Mouse (Mus musculus) embryonic facial prominence, embryonic 13.5 days (tissue): Measurements from ENCODE around the gene Hspa1l. TPM values are rescaled to one million over a fixed set of nuclear protein-coding genes. Genes with fewer than 3 reads are reported as not detected.
"Not testable (repeated sequence)": the region's sequence is repeated elsewhere in the genome, so short reads cannot be mapped to it uniquely, and the experiment has no call there.

Source experiments
- ATAC-seq: fragments of 200-750 bp; cut with Nextera tagmentation; 2 replicates; pipeline ENCODE4 v1.8.0; 2017; ENCODE audit warnings: low read depth; ENCODE audit not compliant: insufficient number of reproducible peaks, insufficient read depth, low FRiP score, low TSS enrichment
- H3K27ac ChIP-seq: fragments of 300-500 bp; sonication (generic); 2 replicates; pipeline ENCODE4 v1.5.1; 2015; ENCODE audit warnings: moderate library complexity, mild to moderate bottlenecking, inconsistent platforms
- H3K27me3 ChIP-seq: fragments of 300-500 bp; sonication (generic); 2 replicates; pipeline ENCODE4 v1.6.1; 2015; ENCODE audit warnings: mild to moderate bottlenecking, inconsistent platforms
- H3K36me3 ChIP-seq: fragments of 300-500 bp; sonication (generic); 2 replicates; pipeline ENCODE4 v1.6.1; 2015; ENCODE audit warnings: mild to moderate bottlenecking, inconsistent platforms
- H3K4me1 ChIP-seq: fragments of 300-500 bp; sonication (generic); 2 replicates; pipeline ENCODE4 v1.6.1; 2015; ENCODE audit warnings: inconsistent platforms
- H3K4me2 ChIP-seq: fragments of 300-500 bp; sonication (generic); 2 replicates; pipeline ENCODE4 v1.6.1; 2015; ENCODE audit warnings: moderate library complexity, mild to moderate bottlenecking, inconsistent platforms
- H3K4me3 ChIP-seq: fragments of 300-500 bp; sonication (generic); 2 replicates; pipeline ENCODE4 v1.5.1; 2015; ENCODE audit warnings: mild to moderate bottlenecking, inconsistent platforms
- H3K9ac ChIP-seq: fragments of 300-500 bp; sonication (generic); 2 replicates; pipeline ENCODE4 v1.6.1; 2015; ENCODE audit warnings: mild to moderate bottlenecking, inconsistent platforms
- H3K9me3 ChIP-seq: fragments of 300-500 bp; sonication (generic); 2 replicates; pipeline ENCODE4 v1.6.1; 2016; ENCODE audit warnings: inconsistent platforms
- WGBS: fragments of 180-500 bp; shearing (Covaris S2); methylation state at CpG from one replicate; pipeline ENCODE4 v1.1.7; 2015; ENCODE audit warnings: mixed read lengths; 5-methylcytosine and 5-hydroxymethylcytosine counted together
- polyA plus RNA-seq: library from polyadenylated mRNA; unstranded; fragments of >200 nt; fragmentation: Nextera tagmentation; extraction: Ambion mirVana; gene quantifications from 2 replicates; pipeline ENCODE4 v1.2.1, GENCODE M21; 2015

Hspa1l gene
- polyA plus RNA-seq, 1 experiment from 2014 or later: 0.77 TPM

DNA sequence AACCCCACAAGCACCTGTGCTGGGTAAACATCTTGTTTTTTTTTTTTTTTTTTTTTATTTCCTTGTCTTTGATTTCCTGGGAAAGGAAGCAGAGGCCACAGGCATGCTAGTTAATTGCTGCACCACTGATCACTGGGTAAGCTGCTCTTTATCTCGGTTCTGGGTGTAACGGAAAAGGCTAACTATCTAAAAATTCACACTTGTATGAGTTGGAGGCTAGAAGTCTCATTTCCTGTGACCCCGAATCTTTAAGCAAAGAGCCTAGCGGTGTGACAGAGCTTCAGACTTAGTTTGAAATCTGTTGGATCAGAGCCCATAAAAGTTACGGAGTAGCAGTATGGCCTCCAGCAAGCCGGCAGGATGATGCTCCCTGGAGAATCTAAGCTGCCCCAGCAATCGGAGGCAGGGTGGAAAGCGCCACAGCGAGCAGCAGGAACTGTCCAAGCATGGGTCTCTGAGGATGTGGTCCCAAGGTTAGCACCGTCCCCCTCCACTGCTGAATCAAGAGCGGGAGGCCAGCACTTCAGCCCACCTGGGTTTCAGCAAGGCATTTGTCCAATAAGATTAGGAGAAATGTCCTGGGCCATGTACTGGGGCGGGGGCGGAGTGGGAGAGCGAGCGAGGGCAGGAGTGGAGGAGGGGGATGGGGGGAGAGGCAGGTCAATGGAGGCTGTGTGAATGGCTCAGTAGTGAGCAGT, 31.0 kb upstream of the Hspa1l start:
- no peak for ATAC-seq
- Histone ChIP-seq H3K4me1 (peaks cover 6% of the 10 kb centered on the region), H3K4me3 (peak overlapping the region; percentile 30), H3K27me3 (no peaks in the 10 kb centered on the region), H3K27ac (no peak overlapping the region), H3K9me3 (no peaks in the 10 kb centered on the region), H3K4me2 (peak overlapping the region; percentile 52), H3K9ac (peak overlapping the region; percentile 65), H3K36me3 (no peaks in the 10 kb centered on the region)
- 6% methylated on average over 15 of the region's 15 CpGs for WGBS

DNA sequence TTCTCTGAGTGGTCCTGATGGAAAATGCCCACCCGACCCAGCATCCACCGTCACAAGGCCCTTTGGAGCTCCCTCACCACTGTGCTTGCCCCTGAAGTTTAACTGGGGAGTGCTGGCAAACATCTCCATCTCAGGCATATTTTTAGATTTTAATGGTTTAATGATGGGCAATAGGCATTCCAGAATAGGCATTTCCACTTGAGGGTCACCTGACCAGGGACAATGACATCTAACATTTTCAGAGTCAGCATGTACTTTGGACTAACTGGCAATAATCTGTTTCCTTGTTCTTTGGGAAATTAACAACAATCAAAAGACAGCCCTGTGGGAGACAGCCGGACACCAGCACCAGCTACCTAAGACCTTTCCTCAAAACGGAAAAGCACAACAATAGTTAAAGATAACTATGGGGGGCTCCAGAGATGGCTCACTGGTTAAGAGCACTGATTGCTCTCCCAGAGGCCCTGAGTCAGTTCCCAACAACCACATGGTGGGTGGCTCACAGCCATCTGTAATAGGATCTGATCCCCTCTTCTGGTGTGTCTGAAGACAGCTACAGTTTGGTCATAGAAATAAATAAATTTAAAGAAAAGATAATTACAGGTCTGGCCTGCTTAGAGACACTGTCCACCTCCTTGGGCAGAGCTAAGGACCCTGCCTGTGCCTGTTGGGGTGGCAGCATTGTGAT, 29.2 kb upstream of the Hspa1l start:
- Histone ChIP-seq H3K27me3 (no peaks in the 10 kb centered on the region), H3K36me3 (no peaks in the 10 kb centered on the region), H3K4me3 (no peak overlapping the region), H3K4me1 (peaks cover 6% of the 10 kb centered on the region), H3K9me3 (no peaks in the 10 kb centered on the region), H3K4me2 (no peak overlapping the region), H3K9ac (no peak overlapping the region), H3K27ac (no peak overlapping the region)
- no peak for ATAC-seq
- 83% methylated on average over 4 of the region's 4 CpGs for WGBS

DNA sequence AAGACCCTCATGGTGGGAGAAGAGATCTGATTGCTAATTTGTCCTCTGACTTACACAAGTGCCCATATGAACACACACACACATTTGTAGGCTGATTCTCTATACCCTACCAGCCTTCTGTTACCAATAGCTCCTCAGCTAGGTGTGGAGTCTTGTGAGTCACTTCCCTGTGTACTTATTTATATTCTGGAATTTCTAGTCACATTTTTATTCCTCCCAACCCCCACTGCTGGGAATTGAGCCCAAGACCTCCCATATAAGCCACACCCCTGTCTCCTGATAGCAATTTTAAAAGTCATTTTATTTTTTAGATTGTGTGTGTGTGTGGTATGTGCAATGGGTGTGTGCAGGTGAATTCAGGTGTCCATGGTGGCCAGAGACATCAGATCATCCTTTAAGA, 28.1 kb upstream of the Hspa1l start:
- no peak overlapping the region for H3K27ac ChIP-seq
- H3K27me3 ChIP-seq: no peaks in the 10 kb centered on the region
- no peak for ATAC-seq
- H3K9ac ChIP-seq: no peak overlapping the region
- H3K9me3 ChIP-seq: no peaks in the 10 kb centered on the region
- no peak overlapping the region for H3K4me2 ChIP-seq
- H3K4me1 ChIP-seq: peaks cover 6% of the 10 kb centered on the region
- H3K36me3 ChIP-seq: peaks cover under 1% of the 10 kb centered on the region
- no peak overlapping the region for H3K4me3 ChIP-seq

DNA sequence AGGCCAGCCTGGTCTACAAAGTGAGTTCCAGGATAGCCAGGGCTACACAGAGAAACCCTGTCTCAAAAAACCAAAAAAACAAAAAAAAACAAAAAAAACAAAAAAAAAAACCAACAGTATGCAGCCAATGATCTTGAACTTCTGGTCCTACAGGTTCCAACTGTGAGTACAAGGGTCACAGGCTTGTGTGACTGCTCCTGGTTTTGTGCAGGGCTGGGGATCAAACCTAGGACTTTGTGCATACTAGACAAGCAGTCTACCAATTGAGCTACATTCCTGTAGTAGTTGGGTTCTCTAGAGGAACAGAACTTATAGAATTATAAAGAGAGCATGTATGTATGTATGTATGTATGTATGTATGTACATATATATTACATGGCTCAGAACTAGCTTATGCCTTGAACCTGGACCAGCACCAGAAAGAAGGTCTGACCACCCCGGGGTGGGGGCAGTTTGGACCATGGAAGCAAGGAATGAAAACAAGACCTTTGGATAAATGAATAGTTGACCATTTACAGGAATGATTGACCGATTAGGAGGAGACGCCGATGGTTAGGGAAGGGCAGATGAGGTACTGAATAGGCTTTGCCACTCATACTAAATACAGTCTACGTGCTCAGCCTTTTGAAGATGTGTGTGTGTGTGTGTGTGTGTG, 25.9 kb upstream of the Hspa1l start:
- H3K4me1 ChIP-seq: peaks cover 13% of the 10 kb centered on the region
- H3K9ac ChIP-seq: no peak overlapping the region
- no peaks in the 10 kb centered on the region for H3K9me3 ChIP-seq
- H3K36me3 ChIP-seq: peaks cover 20% of the 10 kb centered on the region
- no peak overlapping the region for H3K4me2 ChIP-seq
- H3K27me3 ChIP-seq: no peaks in the 10 kb centered on the region
- H3K27ac ChIP-seq: no peak overlapping the region
- no peak for ATAC-seq
- WGBS: 94% methylated on average over 5 of the region's 5 CpGs
- no peak overlapping the region for H3K4me3 ChIP-seq

DNA sequence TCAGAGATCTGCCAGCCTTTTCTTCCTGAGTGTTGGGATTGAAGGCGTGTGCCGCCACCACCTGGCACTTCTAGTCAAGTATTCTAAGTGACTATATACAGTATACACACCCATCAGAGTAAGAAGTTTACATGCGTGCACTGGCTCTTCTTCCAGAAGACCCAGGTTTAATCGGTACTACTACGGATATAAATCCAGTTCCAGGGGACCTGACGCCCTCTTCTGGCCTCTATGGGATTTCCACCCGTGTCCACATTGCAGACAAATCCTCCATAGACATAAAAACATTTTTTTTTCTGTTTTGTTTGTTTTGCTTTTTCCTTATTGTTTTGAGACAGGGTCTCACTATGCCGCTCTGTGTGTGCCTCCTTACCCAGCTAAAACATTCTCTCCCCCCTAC, 24.9 kb upstream of the Hspa1l start:
- no peak overlapping the region for H3K9ac ChIP-seq
- H3K4me3 ChIP-seq: no peak overlapping the region
- peaks cover 10% of the 10 kb centered on the region for H3K4me1 ChIP-seq
- H3K27me3 ChIP-seq: no peaks in the 10 kb centered on the region
- H3K36me3 ChIP-seq: peaks cover 20% of the 10 kb centered on the region
- ATAC-seq: no peak
- no peaks in the 10 kb centered on the region for H3K9me3 ChIP-seq
- H3K27ac ChIP-seq: no peak overlapping the region
- no peak overlapping the region for H3K4me2 ChIP-seq
- 27% methylated on average over 8 of the region's 8 CpGs for WGBS

DNA sequence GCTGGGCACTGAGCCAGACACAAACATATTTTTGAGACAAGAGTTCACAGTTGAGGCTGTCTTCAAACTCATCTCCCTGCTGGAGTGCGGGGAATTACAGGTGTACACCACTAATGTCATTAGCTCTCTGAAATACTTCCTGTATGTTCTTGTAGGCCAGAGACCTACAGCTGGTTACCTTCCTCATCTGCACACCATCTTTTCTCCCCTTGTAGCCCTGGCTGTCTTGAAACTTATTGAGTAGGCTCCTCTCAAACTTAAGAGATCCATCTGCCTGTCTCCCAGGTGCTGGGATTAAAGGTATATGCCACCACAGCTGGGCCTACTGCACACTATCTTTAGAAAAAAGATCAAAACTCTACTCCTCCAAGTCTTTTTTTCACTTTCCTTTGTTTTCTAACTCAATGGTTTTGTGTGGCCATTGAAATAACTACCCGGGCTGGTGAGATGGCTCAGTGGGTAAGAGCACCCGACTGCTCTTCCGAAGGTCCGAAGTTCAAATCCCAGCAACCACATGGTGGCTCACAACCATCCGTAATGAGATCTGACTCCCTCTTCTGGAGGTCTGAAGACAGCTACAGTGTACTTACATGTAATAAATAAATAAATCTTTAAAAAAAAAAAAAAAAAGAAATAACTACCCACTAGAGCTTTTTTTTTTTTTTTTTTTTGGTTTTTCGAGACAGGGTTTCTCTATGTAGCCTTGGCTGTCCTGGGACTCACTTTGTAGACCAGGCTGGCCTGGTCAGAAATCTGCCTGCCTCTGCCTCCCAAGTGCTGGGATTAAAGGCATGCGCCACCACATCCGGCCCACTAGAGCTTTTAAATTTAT, 23.6 kb upstream of the Hspa1l start:
- not testable (repeated sequence) for H3K4me3 ChIP-seq

DNA sequence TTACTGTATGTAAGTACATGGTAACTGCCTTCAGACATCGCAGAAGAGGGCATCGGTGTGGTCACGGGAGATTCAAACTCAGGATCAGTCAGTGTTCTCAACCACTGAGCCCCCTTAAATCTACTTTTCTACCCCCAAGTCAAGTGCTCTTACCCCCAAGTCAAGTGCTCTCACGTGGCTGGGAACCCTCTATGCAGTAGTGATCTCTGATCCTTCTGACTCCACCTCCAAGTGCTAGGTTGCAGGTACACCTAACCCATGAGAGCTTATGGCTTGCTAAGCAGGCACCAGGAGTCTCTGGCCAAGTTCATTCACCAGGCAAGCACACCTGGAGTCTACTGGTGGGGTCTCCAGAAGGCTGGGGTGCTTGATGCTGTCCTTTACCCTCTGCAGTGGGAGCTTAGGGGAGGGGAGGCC, 22.9 kb upstream of the Hspa1l start:
- no peak overlapping the region for H3K27ac ChIP-seq
- no peak overlapping the region for H3K4me2 ChIP-seq
- no peak for ATAC-seq

More for the DNA sequence above, 23.6 kb upstream of the Hspa1l start:
- H3K27ac ChIP-seq, H3K27me3 ChIP-seq, H3K9ac ChIP-seq, ATAC-seq, H3K4me2 ChIP-seq, H3K9me3 ChIP-seq: not testable (repeated sequence)
- WGBS: 66% methylated on average over 9 of the region's 9 CpGs
- Histone ChIP-seq H3K36me3 (peaks cover 20% of the 10 kb centered on the region), H3K4me1 (peaks cover 10% of the 10 kb centered on the region)

DNA sequence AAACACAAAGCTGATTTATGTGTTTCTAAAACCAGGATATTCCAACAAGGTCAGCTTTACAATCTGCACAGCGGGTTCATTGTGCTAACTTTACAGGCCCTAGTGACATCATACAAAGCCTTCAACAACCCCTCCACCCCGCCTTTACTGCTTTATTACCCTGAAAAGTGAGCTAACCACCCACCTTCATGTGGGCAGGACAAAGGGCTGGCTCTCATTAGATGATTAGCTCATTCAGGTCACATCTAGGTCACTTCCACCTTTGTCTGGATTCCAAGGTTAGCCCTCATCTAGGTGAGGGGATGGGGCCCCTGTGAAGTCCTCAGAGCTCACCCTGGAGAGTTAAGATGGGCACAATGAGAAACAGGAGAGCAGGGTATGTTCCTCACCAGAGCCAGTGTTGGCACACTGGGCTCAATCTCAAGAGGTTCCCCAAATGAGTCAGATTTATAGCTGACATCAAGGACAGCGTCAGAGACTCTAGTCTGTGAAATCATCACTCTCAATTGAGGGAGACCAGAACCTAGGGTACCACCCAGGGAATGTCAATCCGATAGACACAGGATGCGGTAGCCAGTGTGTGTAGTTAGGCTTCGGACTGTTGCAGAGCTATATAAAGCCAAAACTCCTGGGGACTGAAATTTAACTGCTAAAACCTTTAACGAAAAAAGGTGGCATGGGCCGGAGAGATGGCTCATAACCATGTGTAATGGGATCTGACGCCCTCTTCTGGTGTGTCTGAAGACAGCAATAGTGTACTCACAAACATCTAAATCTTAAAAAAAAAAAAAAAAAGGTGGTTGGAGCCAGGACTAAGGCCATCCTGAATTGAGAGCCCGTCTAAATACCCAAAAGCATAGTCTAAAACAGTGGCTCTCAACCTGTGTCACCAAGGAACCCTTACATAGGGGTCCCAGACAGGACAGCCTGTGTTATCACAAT, 21.7 kb upstream of the Hspa1l start:
- whole genome bisulfite sequencing: 28% methylated on average over 10 of the region's 10 CpGs
- Histone ChIP-seq H3K36me3 (peaks cover 20% of the 10 kb centered on the region), H3K4me2 (peak overlapping the region; percentile 72), H3K9me3 (no peaks in the 10 kb centered on the region), H3K4me3 (peak overlapping the region; percentile 94), H3K27ac (peak overlapping the region; percentile 94), H3K27me3 (peaks cover under 1% of the 10 kb centered on the region), H3K9ac (peak overlapping the region; percentile 100), H3K4me1 (peaks cover 10% of the 10 kb centered on the region)
- no peak for ATAC-seq

More for the DNA sequence above, 22.9 kb upstream of the Hspa1l start:
- Histone ChIP-seq H3K36me3 (peaks cover 20% of the 10 kb centered on the region), H3K4me3 (no peak overlapping the region), H3K9ac (no peak overlapping the region), H3K4me1 (peaks cover 10% of the 10 kb centered on the region), H3K9me3 (no peaks in the 10 kb centered on the region), H3K27me3 (no peaks in the 10 kb centered on the region)
- 33% methylated on average over 4 of the region's 4 CpGs for WGBS

DNA sequence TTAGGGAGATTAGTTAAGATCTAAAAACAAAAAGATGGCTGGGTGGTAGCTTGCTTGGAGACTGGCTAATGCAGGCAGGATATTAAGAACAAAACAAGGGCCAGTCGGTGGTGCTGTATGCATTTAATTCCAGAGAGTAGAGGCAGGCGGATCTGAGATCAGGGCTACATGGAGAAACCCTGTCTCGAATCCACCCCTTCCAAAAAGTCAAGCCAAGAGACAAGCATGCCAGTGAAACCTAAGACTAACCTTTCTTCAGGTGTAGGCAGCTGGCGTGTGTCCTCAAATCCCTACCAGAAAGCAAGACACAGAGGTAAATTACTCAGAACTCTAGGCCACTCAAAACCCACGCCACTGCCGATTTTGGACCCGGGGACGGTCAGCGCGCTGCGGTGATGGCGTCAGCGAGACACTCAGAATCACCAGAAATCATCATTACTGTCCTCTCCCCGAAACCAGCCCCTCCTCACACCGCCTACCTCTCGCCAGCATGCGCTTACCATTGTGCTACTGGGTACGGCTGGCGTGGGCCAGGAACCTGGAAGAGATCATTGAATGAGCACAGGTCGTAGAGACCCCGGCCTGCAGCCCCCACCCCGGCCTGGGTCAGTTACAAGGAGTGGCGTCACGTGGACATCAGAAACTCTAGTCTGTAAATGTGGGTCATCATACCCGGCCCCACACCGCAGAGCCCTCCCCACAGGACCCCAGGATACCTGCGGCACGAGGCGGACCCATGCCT, 20.7 kb upstream of the Hspa1l start:
- peak overlapping the region; percentile 100 for H3K9ac ChIP-seq
- peak overlapping the region; percentile 94 for H3K4me3 ChIP-seq
- peaks cover 20% of the 10 kb centered on the region for H3K36me3 ChIP-seq
- peaks cover 5% of the 10 kb centered on the region for H3K27me3 ChIP-seq
- peak overlapping the region; percentile 72 for H3K4me2 ChIP-seq
- no peaks in the 10 kb centered on the region for H3K9me3 ChIP-seq
- under 1% methylated on average over 29 of the region's 29 CpGs for WGBS
- peak overlapping the region; percentile 94 for H3K27ac ChIP-seq
- peak; percentile 60 for ATAC-seq
- peaks cover 10% of the 10 kb centered on the region for H3K4me1 ChIP-seq

DNA sequence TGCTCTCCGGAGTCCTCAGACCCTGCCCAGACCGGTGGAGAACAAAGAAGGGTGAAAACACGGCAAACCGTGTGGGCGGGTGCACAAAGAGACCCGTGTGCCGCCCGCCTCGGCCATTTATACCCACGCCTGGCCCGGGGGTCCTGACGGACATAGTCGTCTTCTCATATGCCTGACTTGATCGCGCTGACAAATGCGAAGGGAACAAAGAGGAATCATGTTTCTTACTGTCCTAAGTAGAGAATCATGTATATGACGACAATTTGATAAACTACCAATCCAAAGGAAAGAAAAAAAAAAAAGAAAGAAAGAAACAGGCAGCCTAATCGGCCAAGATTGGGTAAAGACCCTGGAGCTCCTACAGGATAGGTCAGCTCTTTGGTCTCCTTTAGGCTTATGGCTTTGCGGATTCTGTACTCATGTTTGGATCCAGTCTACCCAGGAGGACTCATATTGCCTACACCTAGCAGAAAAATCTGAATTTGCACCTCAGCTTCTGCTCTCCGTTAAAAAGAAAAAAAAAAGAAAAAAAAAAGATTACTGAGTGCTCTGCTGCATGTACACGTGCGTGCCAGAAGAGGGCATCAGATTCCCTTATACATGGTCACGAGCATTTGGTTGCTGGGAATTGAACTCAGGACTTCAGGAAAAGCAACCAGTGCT, 20.0 kb upstream of the Hspa1l start:
- Histone ChIP-seq H3K4me3 (peak overlapping the region; percentile 94), H3K27ac (peak overlapping the region; percentile 94), H3K4me2 (peak overlapping the region; percentile 72), H3K27me3 (peaks cover 7% of the 10 kb centered on the region), H3K9ac (peak overlapping the region; percentile 100), H3K9me3 (no peaks in the 10 kb centered on the region), H3K36me3 (peaks cover 20% of the 10 kb centered on the region), H3K4me1 (peaks cover 10% of the 10 kb centered on the region)
- WGBS: under 1% methylated on average over 23 of the region's 23 CpGs
- ATAC-seq: peak; percentile 69
